Mouse (Mus musculus): Measurements from ENCODE around the gene Cacna1c. TPM values are rescaled to one million over a fixed set of nuclear protein-coding genes. Genes with fewer than 3 reads are reported as not detected.
A peak's percentile ranks its signal among the peaks of the same experiment; 100 is the strongest.

Gene Cacna1c
- polyA plus RNA-seq, 2 experiments, result 8.9 to 29.0 TPM

DNA sequence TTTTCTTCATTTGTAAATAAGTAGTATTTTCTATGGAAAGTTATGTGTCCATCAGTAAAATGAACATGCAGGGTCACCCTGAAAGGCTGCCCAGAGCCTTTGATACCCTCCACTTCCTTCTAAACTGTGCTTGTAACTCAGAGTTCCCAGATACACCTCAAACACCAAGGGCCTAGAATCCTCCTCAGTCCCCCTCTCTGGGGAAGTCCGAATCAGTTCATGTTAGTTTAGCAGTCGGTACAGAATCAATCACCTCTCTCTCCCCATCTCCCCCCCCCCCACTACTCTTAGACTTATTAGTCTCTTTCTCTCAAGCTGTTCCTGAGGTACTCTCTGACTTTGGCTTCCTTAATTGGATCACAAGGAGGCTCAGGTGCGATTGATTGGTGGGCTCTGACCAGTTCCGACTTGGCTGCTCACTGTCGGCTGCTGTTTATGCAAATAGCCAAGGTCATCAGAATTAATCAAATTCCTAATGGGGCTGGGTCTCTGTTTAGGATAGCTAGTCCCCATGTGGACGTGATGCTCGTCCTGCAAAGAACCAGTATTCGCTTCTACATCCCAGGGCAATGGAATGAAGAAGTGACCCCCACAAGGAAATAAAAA is 3.2 kb upstream of the Cacna1c start:
- peaks cover 16% of the 10 kb centered on the region for H3K36me3 ChIP-seq (ENCODE audit: control insufficient read depth, insufficient read depth, low read length)
- ATAC-seq (ENCODE audit: low FRiP score, low read depth), result no peak
- H3K4me2 ChIP-seq (replicated peaks; ENCODE audit: low read depth, low read length, severe bottlenecking), result no peak overlapping the region
- H3K27me3 ChIP-seq (ENCODE audit: control insufficient read depth, insufficient read depth, low read length), result no peaks in the 10 kb centered on the region
- H3K27ac ChIP-seq (replicated peaks; ENCODE audit: low read depth, low read length), result no peak overlapping the region
- 37% methylated on average over 8 of the region's 8 CpGs for WGBS
- H3K4me3 ChIP-seq (replicated peaks; ENCODE audit: low read length), result no peak overlapping the region
- no peak overlapping the region; the same call in 1 of the 2 replicates for H3K9ac ChIP-seq (ENCODE audit: low read depth, low read length, severe bottlenecking)
- TF ChIP-seq POLR2A (IDR thresholded peaks at IDR 0.05; ENCODE audit: borderline replicate concordance, extremely low read depth, insufficient read depth, insufficient read length), result no peak
- no peaks in the 10 kb centered on the region for H3K9me3 ChIP-seq (ENCODE audit: control insufficient read depth, low read length)
- peaks cover 8% of the 10 kb centered on the region; the same call in 1 of the 2 replicates for H3K4me1 ChIP-seq (ENCODE audit: control insufficient read depth, insufficient read depth, low read length)
- DNase-seq (ENCODE audit: low spot score), result no peak

DNA sequence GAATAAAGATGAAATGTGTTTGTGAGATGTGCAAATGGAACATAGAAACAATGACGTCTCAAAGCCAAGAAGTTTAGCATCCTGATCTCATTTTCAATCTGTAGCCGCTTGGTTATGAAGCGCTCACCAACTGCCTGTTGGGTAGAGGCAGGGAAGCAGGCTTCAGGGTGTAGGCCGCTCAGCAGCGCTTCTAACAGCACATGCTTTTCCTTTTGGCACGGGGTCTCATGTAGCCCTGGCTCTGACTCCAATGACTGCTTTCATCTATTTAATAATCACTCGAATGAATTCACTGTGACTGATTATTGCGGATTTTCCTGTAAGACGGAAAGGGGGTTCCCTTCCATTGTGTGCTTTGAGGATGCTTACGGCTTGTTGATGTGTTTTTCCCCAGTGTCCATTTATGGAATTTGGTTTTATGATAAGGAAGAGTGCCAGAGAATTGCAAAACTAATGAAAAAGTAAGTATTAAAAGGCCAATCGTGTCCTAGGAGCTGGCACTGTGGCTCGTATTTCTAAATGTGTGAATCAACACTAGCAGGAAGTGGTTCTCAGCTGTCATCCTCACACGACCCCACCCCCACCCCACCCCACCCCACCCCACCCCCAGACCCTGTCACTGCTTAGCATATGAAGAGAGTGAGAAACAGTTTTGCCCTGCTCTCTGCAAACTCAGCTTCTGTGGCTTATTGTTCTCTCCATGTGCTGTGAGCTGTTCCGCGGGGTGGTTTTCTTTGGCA is 2.5 kb upstream of the Cacna1c start:
- Histone ChIP-seq H3K9me3 (ENCODE audit: control insufficient read depth, low read length) (no peaks in the 10 kb centered on the region), H3K4me1 (ENCODE audit: control insufficient read depth, insufficient read depth, low read length) (peaks cover 8% of the 10 kb centered on the region; the same call in 1 of the 2 replicates), H3K4me3 (replicated peaks; ENCODE audit: low read length) (no peak overlapping the region), H3K4me2 (replicated peaks; ENCODE audit: low read depth, low read length, severe bottlenecking) (no peak overlapping the region), H3K9ac (ENCODE audit: low read depth, low read length, severe bottlenecking) (no peak overlapping the region; the same call in 1 of the 2 replicates), H3K36me3 (ENCODE audit: control insufficient read depth, insufficient read depth, low read length) (peaks cover 17% of the 10 kb centered on the region), H3K27ac (replicated peaks; ENCODE audit: low read depth, low read length) (no peak overlapping the region), H3K27me3 (ENCODE audit: control insufficient read depth, insufficient read depth, low read length) (no peaks in the 10 kb centered on the region)
- ATAC-seq (ENCODE audit: low FRiP score, low read depth), result peak; percentile 60; the same call in 1 of the 2 replicates
- DNase-seq (ENCODE audit: low spot score), result no peak
- no peak for TF ChIP-seq POLR2A (IDR thresholded peaks at IDR 0.05; ENCODE audit: borderline replicate concordance, extremely low read depth, insufficient read depth, insufficient read length)
- WGBS, result 43% methylated on average over 15 of the region's 15 CpGs

DNA sequence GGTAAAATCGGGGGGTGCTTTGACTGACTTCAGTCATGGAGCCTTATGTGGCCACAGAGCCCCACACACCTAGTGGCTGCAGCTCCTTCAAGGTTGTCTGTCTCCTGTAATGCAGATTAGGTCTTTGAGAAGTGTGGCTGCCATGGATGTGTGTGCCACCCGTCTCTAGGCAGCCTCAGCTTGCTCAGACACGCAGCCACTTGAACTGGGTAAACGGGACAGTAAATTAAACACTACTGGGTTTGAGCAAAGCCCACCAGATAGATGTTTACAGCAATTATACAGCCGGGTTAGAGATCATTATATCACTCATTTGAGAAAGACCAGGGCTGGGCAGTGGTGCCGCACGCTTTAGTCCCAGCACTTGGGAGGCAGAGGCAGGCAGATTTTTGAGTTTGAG is 1.6 kb downstream of the Cacna1c start:
- TF ChIP-seq POLR2A (IDR thresholded peaks at IDR 0.05; ENCODE audit: borderline replicate concordance, extremely low read depth, insufficient read depth, insufficient read length), result no peak
- no peak for DNase-seq (ENCODE audit: low spot score)

DNA sequence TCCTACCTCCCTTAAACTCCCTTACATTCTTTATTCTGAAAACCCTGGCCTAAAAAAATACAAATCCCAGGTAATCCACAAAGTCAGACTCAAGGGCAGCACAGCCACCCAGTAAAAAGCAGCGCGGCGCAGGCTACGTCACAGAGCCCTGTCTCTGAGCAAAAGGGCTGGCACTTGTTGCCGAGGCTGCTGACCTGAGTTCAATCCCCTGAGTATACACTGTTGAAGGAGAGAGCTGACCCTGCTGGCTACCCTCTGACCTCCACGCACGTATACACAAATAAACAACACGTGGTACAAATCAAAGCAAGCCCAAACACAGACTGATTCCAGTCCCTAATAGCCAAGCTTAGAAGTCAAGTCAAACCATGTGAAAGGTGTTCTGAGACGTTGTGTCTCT is 2.1 kb downstream of the Cacna1c start:
- Histone ChIP-seq H3K9me3 (ENCODE audit: control insufficient read depth, low read length) (no peaks in the 10 kb centered on the region), H3K9ac (ENCODE audit: low read depth, low read length, severe bottlenecking) (no peak overlapping the region), H3K4me2 (replicated peaks; ENCODE audit: low read depth, low read length, severe bottlenecking) (no peak overlapping the region), H3K4me3 (replicated peaks; ENCODE audit: low read length) (no peak overlapping the region), H3K4me1 (ENCODE audit: control insufficient read depth, insufficient read depth, low read length) (peaks cover 7% of the 10 kb centered on the region; the same call in 1 of the 2 replicates), H3K27me3 (ENCODE audit: control insufficient read depth, insufficient read depth, low read length) (no peaks in the 10 kb centered on the region), H3K36me3 (ENCODE audit: control insufficient read depth, insufficient read depth, low read length) (peaks cover 45% of the 10 kb centered on the region), H3K27ac (replicated peaks; ENCODE audit: low read depth, low read length) (no peak overlapping the region)
- DNase-seq (ENCODE audit: low spot score), result no peak
- no peak for TF ChIP-seq POLR2A (IDR thresholded peaks at IDR 0.05; ENCODE audit: borderline replicate concordance, extremely low read depth, insufficient read depth, insufficient read length)
- WGBS, result 48% methylated on average over 9 of the region's 9 CpGs
- no peak for ATAC-seq (ENCODE audit: low FRiP score, low read depth)

More for the DNA sequence above, 1.6 kb downstream of the Cacna1c start:
- ATAC-seq (ENCODE audit: low FRiP score, low read depth), result no peak
- H3K9ac ChIP-seq (ENCODE audit: low read depth, low read length, severe bottlenecking), result no peak overlapping the region
- no peak overlapping the region for H3K4me3 ChIP-seq (replicated peaks; ENCODE audit: low read length)
- H3K4me2 ChIP-seq (replicated peaks; ENCODE audit: low read depth, low read length, severe bottlenecking), result no peak overlapping the region
- H3K27me3 ChIP-seq (ENCODE audit: control insufficient read depth, insufficient read depth, low read length), result no peaks in the 10 kb centered on the region
- H3K36me3 ChIP-seq (ENCODE audit: control insufficient read depth, insufficient read depth, low read length), result peaks cover 43% of the 10 kb centered on the region
- peaks cover 8% of the 10 kb centered on the region; the same call in 1 of the 2 replicates for H3K4me1 ChIP-seq (ENCODE audit: control insufficient read depth, insufficient read depth, low read length)
- WGBS, result 61% methylated on average over 7 of the region's 7 CpGs
- no peaks in the 10 kb centered on the region for H3K9me3 ChIP-seq (ENCODE audit: control insufficient read depth, low read length)
- no peak overlapping the region for H3K27ac ChIP-seq (replicated peaks; ENCODE audit: low read depth, low read length)

DNA sequence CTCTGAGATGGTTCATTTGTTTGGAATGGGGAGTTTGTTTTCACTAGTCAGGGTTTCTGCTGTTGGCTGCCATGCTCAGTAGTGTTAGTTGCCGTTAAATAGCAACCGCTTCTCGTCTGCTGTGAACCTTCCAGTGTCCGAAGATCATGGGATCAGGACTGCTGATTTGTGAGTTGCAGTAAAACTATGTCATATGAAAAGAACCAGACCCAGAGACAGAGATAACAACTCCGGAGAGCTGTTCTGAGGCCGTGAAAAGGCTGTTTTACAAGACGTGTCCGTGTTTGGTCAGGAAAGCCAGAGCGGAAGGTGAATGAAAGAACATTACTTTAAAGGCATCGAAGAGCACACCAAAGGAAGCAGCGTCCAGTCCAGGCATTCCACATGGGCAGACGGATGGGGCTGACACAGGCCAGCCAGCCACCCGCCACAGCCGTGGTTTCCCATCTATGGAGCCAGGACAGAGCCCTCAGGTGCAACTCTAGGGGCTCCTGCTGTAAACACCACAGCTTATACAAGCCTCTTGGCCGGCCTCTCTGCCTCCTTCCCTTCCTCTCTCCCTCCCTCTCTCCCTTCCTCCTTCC is 2.6 kb downstream of the Cacna1c start:
- no peaks in the 10 kb centered on the region for H3K9me3 ChIP-seq (ENCODE audit: control insufficient read depth, low read length)
- ATAC-seq (ENCODE audit: low FRiP score, low read depth) (no peak), DNase-seq (ENCODE audit: low spot score) (no peak)
- peaks cover 45% of the 10 kb centered on the region for H3K36me3 ChIP-seq (ENCODE audit: control insufficient read depth, insufficient read depth, low read length)
- WGBS, result 39% methylated on average over 15 of the region's 15 CpGs
- H3K9ac ChIP-seq (ENCODE audit: low read depth, low read length, severe bottlenecking), result no peak overlapping the region
- no peak for TF ChIP-seq POLR2A (IDR thresholded peaks at IDR 0.05; ENCODE audit: borderline replicate concordance, extremely low read depth, insufficient read depth, insufficient read length)
- H3K4me3 ChIP-seq (replicated peaks; ENCODE audit: low read length), result no peak overlapping the region
- no peak overlapping the region for H3K27ac ChIP-seq (replicated peaks; ENCODE audit: low read depth, low read length)
- H3K4me2 ChIP-seq (replicated peaks; ENCODE audit: low read depth, low read length, severe bottlenecking), result no peak overlapping the region
- H3K27me3 ChIP-seq (ENCODE audit: control insufficient read depth, insufficient read depth, low read length), result no peaks in the 10 kb centered on the region
- H3K4me1 ChIP-seq (ENCODE audit: control insufficient read depth, insufficient read depth, low read length), result peaks cover 3% of the 10 kb centered on the region; the same call in 1 of the 2 replicates

All from limb, embryonic 14.5 days (tissue).